8 mouse cellular contexts compared by ENCODE assay signal in the genomic region with DNA sequence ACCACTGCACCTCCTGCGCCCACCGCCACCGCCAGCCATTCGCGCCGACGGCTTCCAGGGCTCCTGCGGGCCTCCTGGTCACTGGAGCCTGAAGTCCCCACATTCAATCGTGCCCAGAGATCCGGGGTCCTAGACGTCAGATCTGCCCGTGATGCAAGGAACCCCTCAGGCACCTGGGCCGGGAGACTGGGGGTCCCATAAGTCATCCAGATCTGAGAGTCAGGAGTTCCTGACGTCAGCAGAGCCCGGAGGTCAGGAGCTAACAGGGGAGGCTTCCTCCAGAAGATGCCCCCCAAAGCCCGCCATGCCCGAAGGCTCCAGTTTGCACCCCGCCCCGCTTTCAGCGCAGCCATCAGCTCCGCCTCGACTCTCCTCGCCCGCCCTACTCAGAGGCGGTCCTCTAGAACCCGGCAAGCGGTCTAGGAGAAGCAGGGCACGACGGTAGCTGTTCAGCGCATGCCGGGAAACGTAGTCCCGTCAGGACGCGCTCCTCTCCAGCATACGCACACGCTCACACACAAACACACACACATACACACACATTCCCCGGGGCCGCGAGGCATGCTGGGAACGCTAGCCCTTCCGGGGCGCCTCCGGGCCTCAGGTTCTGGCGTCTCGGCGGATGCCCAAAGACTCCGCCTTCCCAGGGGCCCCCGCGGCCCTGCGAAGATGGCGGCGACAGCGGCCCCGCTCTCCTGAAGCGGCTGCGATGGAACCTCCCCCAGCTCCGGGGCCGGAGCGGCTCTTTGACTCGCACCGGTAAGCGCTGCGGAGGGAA. TPM values are rescaled to one million over a fixed set of nuclear protein-coding genes. Genes with fewer than 3 reads are reported as not detected.
DNase-seq lines count a peak whose midpoint lies in the region; ATAC-seq lines count a peak whose summit lies in the region.

TSS of gene Aup1 (plus strand) at position 448 of the 778 bp plus-strand sequence.

- DNase-seq in c-Kit-negative CD71-positive TER-119-positive erythroid progenitor cells, embryonic 14.5 days (ENCODE audit: low read depth, low spot score) = peak; percentile 93
- DNase-seq in fibroblast of lung, adult 2 months (ENCODE audit: low read depth) = peak; percentile 97
- peak; percentile 98 for DNase-seq in kidney, postnatal 14 days
- peak; percentile 98 for DNase-seq in liver, embryonic 13.5 days
- peak; percentile 98 for DNase-seq in neural tube, embryonic 10.5 days (ENCODE audit: extremely low spot score, low spot score)

- peaks cover 42% of the 10 kb centered on the region for H3K36me3 ChIP-seq in heart, embryonic 14.5 days (ENCODE audit: control insufficient read depth, insufficient read depth, low read length)
- peaks cover 54% of the 10 kb centered on the region for H3K36me3 ChIP-seq in liver, embryonic 13.5 days
- no peaks in the 10 kb centered on the region for H3K36me3 ChIP-seq in stomach, embryonic 16.5 days (ENCODE audit: control insufficient read depth, insufficient read depth, low read length)

- peak within 1 kb of the TSS; percentile 84 for H3K4me2 ChIP-seq in heart, embryonic 14.5 days (ENCODE audit: low read length)
- H3K4me2 ChIP-seq in liver, embryonic 13.5 days = peak within 1 kb of the TSS; percentile 97
- H3K4me2 ChIP-seq in stomach, embryonic 16.5 days (ENCODE audit: low read depth, low read length) = peak within 1 kb of the TSS; percentile 89

- WGBS in heart, embryonic 14.5 days = under 1% methylated on average over 60 of the region's 64 CpGs
- under 1% methylated on average over 64 of the region's 64 CpGs for WGBS in liver, embryonic 13.5 days (ENCODE audit: insufficient replicate concordance)
- under 1% methylated on average over 63 of the region's 64 CpGs for WGBS in stomach, embryonic 16.5 days

- H3K4me3 ChIP-seq in heart, embryonic 14.5 days (ENCODE audit: control insufficient read depth in 1 of 2, insufficient read depth in 1 of 2, low read depth in 1 of 2, low read length in 2 of 2) = peak within 1 kb of the TSS; percentile 78 to 97
- H3K4me3 ChIP-seq in liver, embryonic 13.5 days (replicated peaks) = peak within 1 kb of the TSS; percentile 100
- H3K4me3 ChIP-seq in stomach, embryonic 16.5 days (replicated peaks; ENCODE audit: low read length) = peak within 1 kb of the TSS; percentile 92

- peak; percentile 92 for ATAC-seq in CD4-positive, CD25-positive, alpha-beta regulatory T cell, adult 4 months
- peak; percentile 94 for ATAC-seq in heart, embryonic 14.5 days (ENCODE audit: insufficient number of reproducible peaks, insufficient read depth, low FRiP score, low read depth)
- ATAC-seq in liver, embryonic 13.5 days (ENCODE audit: low read depth) = peak; percentile 95
- peak; percentile 96 for ATAC-seq in stomach, embryonic 16.5 days (ENCODE audit: insufficient read depth, low FRiP score)

- peak within 1 kb of the TSS; percentile 97 for H3K9ac ChIP-seq in heart, embryonic 14.5 days (ENCODE audit: low read length)
- peak within 1 kb of the TSS; percentile 100 for H3K9ac ChIP-seq in liver, embryonic 13.5 days
- H3K9ac ChIP-seq in stomach, embryonic 16.5 days (ENCODE audit: low read length) = peak within 1 kb of the TSS; percentile 93

- H3K27me3 ChIP-seq in heart, embryonic 14.5 days (ENCODE audit: control insufficient read depth, insufficient read depth, low read length) = 0 out of 2 replicates have a peak, but pooled peaks cover 2% of the 10 kb centered on the region
- H3K27me3 ChIP-seq in liver, embryonic 13.5 days = 0 out of 2 replicates have a peak, but pooled peaks cover 4% of the 10 kb centered on the region
- H3K27me3 ChIP-seq in stomach, embryonic 16.5 days (ENCODE audit: control insufficient read depth, insufficient read depth, low read length) = no peaks in the 10 kb centered on the region

- H3K9me3 ChIP-seq in heart, embryonic 14.5 days (ENCODE audit: control insufficient read depth, low read length) = no peaks in the 10 kb centered on the region
- H3K9me3 ChIP-seq in liver, embryonic 13.5 days (replicated peaks) = no peaks in the 10 kb centered on the region
- no peaks in the 10 kb centered on the region for H3K9me3 ChIP-seq in stomach, embryonic 16.5 days (replicated peaks; ENCODE audit: control insufficient read depth, low read length)

- peaks cover 9 to 21% of the 10 kb centered on the region in 2 experiments for H3K4me1 ChIP-seq in heart, embryonic 14.5 days (ENCODE audit: control insufficient read depth in 2 of 2, insufficient read depth in 2 of 2, low read length in 2 of 2)
- H3K4me1 ChIP-seq in liver, embryonic 13.5 days (replicated peaks) = peaks cover 65% of the 10 kb centered on the region
- H3K4me1 ChIP-seq in stomach, embryonic 16.5 days (ENCODE audit: control insufficient read depth, insufficient read depth, low read length) = peaks cover 15% of the 10 kb centered on the region

- H3K27ac ChIP-seq in heart, embryonic 14.5 days (replicated peaks in 1 of 2; ENCODE audit: control insufficient read depth in 1 of 2, insufficient read depth in 1 of 2, low read depth in 2 of 2, low read length in 2 of 2) = peak within 1 kb of the TSS; percentile 70 to 88
- peak within 1 kb of the TSS; percentile 97 for H3K27ac ChIP-seq in liver, embryonic 13.5 days
- H3K27ac ChIP-seq in stomach, embryonic 16.5 days (ENCODE audit: low read length) = peak within 1 kb of the TSS; percentile 81

RNA-seq across cellular contexts. Expression of gene Aup1, which starts in this region (rescaled TPM):
- 100 to 1,000 TPM; 424 to 552 TPM for polyA plus RNA-seq in CD4-positive, CD25-positive, alpha-beta regulatory T cell, adult 4 months (2017; shearing (Covaris generic))
- polyA plus RNA-seq in heart, embryonic 14.5 days (2014; fragmentation: Nextera tagmentation; extraction: Ambion mirVana) = 87.8 and 95.5 TPM in 2 replicates
- polyA plus RNA-seq in liver, embryonic 13.5 days (2015; fragmentation: Nextera tagmentation; extraction: Ambion mirVana) = 186 and 197 TPM in 2 replicates
- polyA plus RNA-seq in stomach, embryonic 16.5 days (2015; fragmentation: Nextera tagmentation; extraction: Ambion mirVana) = 228 and 235 TPM in 2 replicates

Comparison
In these comparisons a context has a peak if more than half of its experiments do, and no peak if none do; other contexts are left out.
1. Peak in every context shown above with its lines: DNase-seq, ATAC-seq, H3K4me3 ChIP-seq and H3K27ac ChIP-seq.